Mouse (Mus musculus) cerebellum, adult 2 months (tissue): ENCODE measurements around the gene Maz. TPM values are rescaled to one million over a fixed set of nuclear protein-coding genes. Genes with fewer than 3 reads are reported as not detected.

Source experiments
- DNase-seq, 2 experiments: peaks; one replicate each; pipeline ENCODE4 v3.0.0; 2021
- H3K27ac ChIP-seq: fragments of 200-500 bp; 2 replicates; pipeline ENCODE4 v1.5.1; 2012; ENCODE audit warnings: low read length, control low read depth, inconsistent platforms; ENCODE audit not compliant: insufficient read depth
- H3K27me3 ChIP-seq: fragments of 200-500 bp; 2 replicates; pipeline ENCODE4 v1.6.1; 2012; ENCODE audit warnings: inconsistent platforms, mild to moderate bottlenecking, low read length, moderate library complexity; ENCODE audit not compliant: control insufficient read depth, insufficient read depth
- H3K4me1 ChIP-seq: fragments of 200-500 bp; 2 replicates; pipeline ENCODE4 v1.6.1; 2011; ENCODE audit warnings: low read length; ENCODE audit not compliant: control insufficient read depth, insufficient read depth
- H3K4me3 ChIP-seq: fragments of 200-500 bp; replicated peaks from 2 replicates; pipeline ENCODE3; 2011; ENCODE audit warnings: mild to moderate bottlenecking, low read depth, low read length, control low read depth; ENCODE audit not compliant: insufficient read depth
- CTCF ChIP-seq: fragments of 200-500 bp; IDR thresholded peaks from 2 replicates; pipeline ENCODE4 v1.5.1; 2011; ENCODE audit warnings: low read depth, mild to moderate bottlenecking, control low read depth, low read length, moderate library complexity, borderline replicate concordance; ENCODE audit not compliant: insufficient read depth
- POLR2A ChIP-seq: fragments of 200-500 bp; IDR thresholded peaks from 2 replicates; pipeline ENCODE4 v1.6.1; 2011; ENCODE audit warnings: low read length, control low read depth, borderline replicate concordance; ENCODE audit not compliant: insufficient read depth
- WGBS: fragments of 180-500 bp; shearing (Covaris S2); methylation state at CpG from one replicate; pipeline ENCODE4 v1.1.7; 2018; 5-methylcytosine and 5-hydroxymethylcytosine counted together
- polyA plus RNA-seq: library from polyadenylated mRNA; depleted of rRNA; stranded (reverse); fragments of >200 nt; gene quantifications from 2 replicates; pipeline ENCODE4 v1.2.3, GENCODE M21; 2012

Maz gene
- polyA plus RNA-seq, 1 experiment: 198 TPM

- no peak for TF ChIP-seq CTCF
- TF ChIP-seq POLR2A: no peak
- WGBS: 21% methylated on average over 17 of the region's 17 CpGs
- peak overlapping the region; percentile 10 for H3K4me3 ChIP-seq
- peak overlapping the region; percentile 98 for H3K27ac ChIP-seq
- peak in 1 of 2 experiments; percentile 70 for DNase-seq
- no peaks in the 10 kb centered on the region for H3K27me3 ChIP-seq
- H3K4me1 ChIP-seq: peaks cover 50% of the 10 kb centered on the region
Observed at GRCm38 (mm10) chr7:127009307-127010085, 17.3 kb downstream of the Maz start.

- TF ChIP-seq CTCF: no peak
- TF ChIP-seq POLR2A: 0 out of 2 replicates have a peak, but pooled peaks have one; percentile 28
- peaks cover 50% of the 10 kb centered on the region for H3K4me1 ChIP-seq
- H3K4me3 ChIP-seq: no peak overlapping the region
- H3K27me3 ChIP-seq: no peaks in the 10 kb centered on the region
- DNase-seq: peak; percentile 98 to 100
- H3K27ac ChIP-seq: peak overlapping the region; percentile 98
- 10% methylated on average over 9 of the region's 9 CpGs for WGBS
Observed at GRCm38 (mm10) chr7:127008239-127009019, 18.4 kb downstream of the Maz start.

- peak overlapping the region; percentile 97 for H3K27ac ChIP-seq
- peaks cover 44% of the 10 kb centered on the region for H3K4me1 ChIP-seq
- DNase-seq: peak; percentile 45 to 50
- no peak overlapping the region for H3K4me3 ChIP-seq
- no peaks in the 10 kb centered on the region for H3K27me3 ChIP-seq
- TF ChIP-seq CTCF: no peak
- TF ChIP-seq POLR2A: no peak
- 65% methylated on average over 6 of the region's 6 CpGs for WGBS
Observed at GRCm38 (mm10) chr7:127007313-127008024, 19.4 kb downstream of the Maz start.

- Histone ChIP-seq H3K27ac (no peak overlapping the region), H3K4me1 (peaks cover 25% of the 10 kb centered on the region), H3K4me3 (no peak overlapping the region), H3K27me3 (no peaks in the 10 kb centered on the region)
- WGBS: 57% methylated on average over 4 of the region's 4 CpGs
- TF ChIP-seq POLR2A (no peak), CTCF (no peak)
- DNase-seq: no peak
Observed at GRCm38 (mm10) chr7:127004122-127004875, 22.5 kb downstream of the Maz start.

- DNase-seq: no peak
- peaks cover 19% of the 10 kb centered on the region for H3K4me1 ChIP-seq
- no peak overlapping the region; the same call in 1 of the 2 replicates for H3K27ac ChIP-seq
- no peaks in the 10 kb centered on the region for H3K27me3 ChIP-seq
- WGBS: 96% methylated on average over 5 of the region's 5 CpGs
- no peak for TF ChIP-seq CTCF
- no peak for TF ChIP-seq POLR2A
- H3K4me3 ChIP-seq: no peak overlapping the region
Observed at GRCm38 (mm10) chr7:127003620-127004019, 23.2 kb downstream of the Maz start.

GRCm38 (mm10) chr7:126999568-126999967 lies 27.3 kb downstream of the Maz start:
- Histone ChIP-seq H3K27ac (no peak overlapping the region), H3K4me1 (no peaks in the 10 kb centered on the region), H3K4me3 (no peak overlapping the region), H3K27me3 (no peaks in the 10 kb centered on the region)
- WGBS: 87% methylated on average over 10 of the region's 10 CpGs
- no peak for DNase-seq
- TF ChIP-seq CTCF (no peak), POLR2A (no peak)

GRCm38 (mm10) chr7:126996449-126996848 lies 30.4 kb downstream of the Maz start:
- no peak for TF ChIP-seq POLR2A
- no peak for TF ChIP-seq CTCF
- 88% methylated on average over 4 of the region's 4 CpGs for WGBS
- H3K27me3 ChIP-seq: no peaks in the 10 kb centered on the region

More at GRCm38 (mm10) chr7:126996449-126996848, 30.4 kb downstream of the Maz start:
- Histone ChIP-seq H3K4me1 (peaks cover 6% of the 10 kb centered on the region; the same call in 1 of the 2 replicates), H3K27ac (no peak overlapping the region), H3K4me3 (no peak overlapping the region)
- no peak for DNase-seq
